Mouse (Mus musculus) thymus, postnatal 0 days (tissue): ENCODE measurements around the gene Mecom. TPM values are rescaled to one million over a fixed set of nuclear protein-coding genes. Genes with fewer than 3 reads are reported as not detected.

Experiments used
- DNase-seq: peaks from one replicate; pipeline ENCODE4 v3.0.0-alpha.2; 2015; ENCODE audit warnings: low spot score
- polyA plus RNA-seq: library from polyadenylated mRNA; unstranded; fragments of >200 nt; fragmentation: Nextera tagmentation; extraction: Ambion mirVana; gene quantifications from 2 replicates; pipeline ENCODE4 v1.2.1, GENCODE M21; 2015

Gene Mecom
- polyA plus RNA-seq, 1 experiment from 2014 or later = 1.1 TPM

GRCm38 (mm10) chr3:30209131-30209530, 338.7 kb downstream of the Mecom start:
- no peak for DNase-seq

- no peak for DNase-seq
These were observed 339.9 kb downstream of the Mecom start for GRCm38 (mm10) chr3:30207886-30208285.

DNA sequence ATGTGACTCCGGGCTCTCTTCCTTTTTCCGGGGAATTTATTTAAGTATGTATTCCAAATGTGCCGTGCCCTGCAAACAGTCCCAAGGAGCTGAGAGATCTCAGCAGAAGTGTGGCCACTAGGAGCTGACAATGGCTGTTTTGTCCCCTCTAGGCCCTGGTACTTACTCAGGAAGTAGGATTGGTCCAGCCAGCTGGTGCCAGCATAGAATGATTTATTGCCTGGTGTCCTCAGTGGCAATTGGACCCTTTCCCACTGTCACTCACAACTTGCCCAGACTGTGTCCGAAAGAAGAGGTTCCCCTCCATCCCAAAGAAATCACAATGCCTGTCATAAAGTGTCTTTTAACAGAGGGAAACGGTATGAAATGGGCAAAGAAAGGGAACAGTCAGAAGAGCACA, 340.4 kb downstream of the Mecom start:
- no peak for DNase-seq

- no peak for DNase-seq
These were observed 341.7 kb downstream of the Mecom start for GRCm38 (mm10) chr3:30206123-30206522.

DNA sequence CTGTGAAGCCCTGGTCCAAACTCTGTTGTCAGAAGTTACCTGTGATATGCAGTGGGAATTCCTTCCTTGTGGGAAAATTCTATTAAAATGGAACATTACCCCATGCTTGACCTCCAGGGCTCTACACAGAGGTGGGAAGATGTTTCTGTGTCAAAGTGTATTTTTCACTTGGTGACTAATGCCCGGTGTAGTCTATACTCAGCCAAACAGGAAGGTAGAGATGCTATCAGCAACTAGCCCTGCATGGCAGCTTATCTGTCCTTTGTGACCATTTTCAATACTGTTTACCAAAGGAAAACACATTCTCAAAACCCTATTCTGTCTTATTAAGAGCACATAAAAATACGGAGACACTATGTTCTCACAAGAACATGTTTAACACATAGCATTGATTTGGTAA, 344.0 kb downstream of the Mecom start:
- no peak for DNase-seq

GRCm38 (mm10) chr3:30198854-30199253, 349.0 kb downstream of the Mecom start:
- DNase-seq = no peak

DNA sequence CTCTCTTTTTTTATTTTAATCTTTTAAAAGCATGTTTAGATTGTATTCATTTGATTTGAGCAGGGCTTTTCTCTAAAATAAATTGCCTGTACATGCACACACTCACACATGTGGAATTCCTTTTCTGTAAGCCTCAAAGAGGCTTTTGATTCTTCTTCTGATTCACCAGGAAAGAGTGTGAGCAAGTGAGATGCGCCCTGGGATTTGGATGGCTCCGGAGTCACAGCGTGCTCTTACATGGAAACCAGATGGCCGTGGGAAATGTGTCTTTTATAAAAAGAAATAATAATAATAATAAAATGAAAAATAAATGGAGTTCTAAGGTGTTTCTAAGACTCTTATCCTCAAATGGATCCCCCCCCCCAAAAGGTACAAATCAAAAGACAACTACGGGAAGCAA, 349.6 kb downstream of the Mecom start:
- no peak for DNase-seq

GRCm38 (mm10) chr3:30195186-30195585, 352.6 kb downstream of the Mecom start:
- no peak for DNase-seq

GRCm38 (mm10) chr3:30192294-30193007, 355.4 kb downstream of the Mecom start:
- no peak for DNase-seq

GRCm38 (mm10) chr3:30189325-30189724, 358.5 kb downstream of the Mecom start:
- no peak for DNase-seq

DNA sequence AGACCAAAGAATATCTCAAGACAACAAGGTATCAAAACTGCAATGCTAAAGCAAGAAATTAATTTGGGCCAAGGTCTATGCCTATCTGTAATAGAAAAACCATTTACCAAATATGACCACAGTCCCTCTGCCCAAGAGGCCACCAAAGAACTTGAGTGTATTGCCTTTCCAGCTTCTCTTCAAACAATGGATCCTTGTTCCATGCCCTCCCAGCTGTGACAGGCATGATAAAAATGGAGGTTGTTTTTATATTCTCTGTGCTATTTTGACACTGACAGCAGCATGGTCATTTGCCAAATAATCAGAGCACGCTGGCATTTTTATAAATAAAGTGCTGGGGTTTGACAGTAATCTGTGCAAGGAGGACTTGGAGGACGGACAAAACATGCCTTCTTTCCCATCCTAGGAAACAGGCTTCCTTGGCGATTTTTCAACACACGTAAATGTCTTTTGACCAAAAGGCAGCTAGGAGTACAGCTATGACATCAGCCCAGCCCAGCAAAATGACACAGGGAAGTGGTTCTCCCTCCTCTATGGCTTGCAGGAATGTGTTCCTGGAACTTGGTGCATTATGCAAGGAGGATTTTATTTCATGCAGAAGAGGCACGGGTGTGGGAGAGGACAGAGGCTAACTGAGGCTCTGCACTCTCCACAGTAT, 359.9 kb downstream of the Mecom start:
- DNase-seq = no peak

- DNase-seq = no peak
These were observed 365.9 kb downstream of the Mecom start for GRCm38 (mm10) chr3:30181807-30182481.

DNA sequence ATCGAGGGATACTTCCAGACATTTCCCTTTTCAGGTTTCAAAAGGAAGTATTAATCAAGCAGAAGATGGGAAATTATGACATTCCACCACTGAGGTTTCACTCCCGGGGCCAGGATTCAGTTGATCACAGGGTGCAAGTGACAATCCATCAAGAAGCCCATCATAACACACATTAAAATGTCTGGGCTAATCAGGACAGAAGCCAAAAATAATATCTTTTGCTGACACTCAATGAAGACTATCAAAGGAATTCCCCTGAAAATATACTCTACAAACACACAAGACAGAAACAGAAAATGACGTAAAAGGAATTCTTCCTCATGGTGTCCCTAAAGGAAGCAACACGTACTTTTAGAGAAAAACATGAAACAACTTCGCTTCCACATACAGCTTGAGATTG, 371.2 kb downstream of the Mecom start:
- no peak for DNase-seq

- no peak for DNase-seq
These were observed 374.0 kb downstream of the Mecom start for GRCm38 (mm10) chr3:30173812-30174211.

- DNase-seq = no peak
These were observed 379.2 kb downstream of the Mecom start for GRCm38 (mm10) chr3:30168396-30169186.

- DNase-seq = no peak
These were observed 380.8 kb downstream of the Mecom start for GRCm38 (mm10) chr3:30167027-30167426.

GRCm38 (mm10) chr3:30164834-30165233, 383.0 kb downstream of the Mecom start:
- DNase-seq = no peak

DNA sequence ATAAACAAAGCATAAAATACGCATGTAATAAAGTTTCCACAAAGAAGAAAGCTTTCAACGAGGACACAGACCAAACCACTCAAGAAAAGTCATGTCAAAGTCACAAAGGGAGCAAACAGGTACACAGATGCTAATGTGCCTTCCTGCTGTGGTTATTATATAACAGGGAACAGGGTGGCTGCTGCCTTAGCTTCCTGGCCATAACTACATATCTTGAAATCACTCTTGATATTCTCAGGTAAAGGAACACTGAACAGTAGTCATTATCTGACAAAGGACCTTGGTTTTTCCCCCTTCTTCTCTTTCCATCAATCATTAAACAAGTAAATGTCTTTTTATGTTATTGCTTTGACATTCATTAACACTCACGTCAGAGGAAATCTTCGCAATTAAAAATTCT, 384.4 kb downstream of the Mecom start:
- no peak for DNase-seq

GRCm38 (mm10) chr3:30160961-30161670, 386.7 kb downstream of the Mecom start:
- DNase-seq = no peak

DNA sequence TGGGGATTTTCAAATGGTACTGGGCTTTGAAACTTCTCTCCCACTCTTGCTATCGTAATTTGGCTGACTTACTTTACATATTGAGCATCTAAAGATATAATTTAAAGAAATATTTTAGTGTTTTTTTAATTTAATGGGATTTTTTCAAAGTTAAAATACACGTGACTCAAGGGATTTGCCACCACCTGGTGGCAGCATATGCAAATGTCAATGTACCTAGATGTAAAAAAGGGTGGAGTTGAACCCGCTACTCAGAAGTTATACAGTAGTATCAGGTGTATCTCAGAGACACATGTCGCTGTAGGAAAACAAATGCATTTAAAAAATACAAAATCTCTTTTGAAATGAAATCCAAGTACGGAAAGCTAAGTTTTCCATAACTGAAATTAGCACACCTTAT, 387.5 kb downstream of the Mecom start:
- no peak for DNase-seq

GRCm38 (mm10) chr3:30157128-30157670, 390.6 kb downstream of the Mecom start:
- no peak for DNase-seq
